Mouse (Mus musculus): ENCODE data around the gene Gpsm2.
A peak's percentile ranks its signal among the peaks of the same experiment; 100 is the strongest.

The Gpsm2 gene

GRCm38 (mm10) chr3:108722036-108722872 is at the start of gene Gpsm2:
TSS of gene Gpsm2 (minus strand) at chr3:108722309.
- peak; percentile 95 for DNase-seq (ENCODE audit: extremely low read depth, insufficient read length, low spot score)

DNA sequence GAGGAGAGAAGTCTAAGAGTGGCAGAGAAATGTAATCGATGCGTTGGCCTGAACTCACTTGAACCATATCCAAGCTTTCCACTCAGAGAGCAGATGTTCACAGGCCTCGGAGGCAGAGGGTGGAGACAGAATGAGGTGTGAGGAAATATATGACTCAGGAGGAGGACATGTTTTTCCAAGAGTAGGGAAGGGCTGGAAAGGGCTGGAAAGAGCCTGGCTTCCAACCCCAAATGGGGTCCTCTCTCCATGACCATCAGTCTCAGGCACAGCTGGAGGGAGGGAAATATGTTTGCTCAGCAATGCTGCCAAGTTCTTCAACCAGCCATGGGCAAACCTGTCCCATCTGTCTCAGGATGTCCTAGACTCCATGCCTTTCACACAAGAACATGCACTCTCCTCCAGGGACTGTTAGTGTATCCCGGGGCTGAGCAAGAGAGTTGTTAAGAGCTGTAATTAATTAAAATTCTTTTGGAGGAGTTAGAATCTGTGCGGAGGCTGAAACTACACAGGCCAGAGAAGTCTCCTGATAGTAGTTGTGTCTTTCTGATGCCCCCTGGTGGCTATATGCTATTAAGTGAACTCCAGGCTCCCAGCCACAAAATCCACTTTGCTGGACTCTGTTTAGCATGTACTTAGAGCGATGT is 48.7 kb upstream of the Gpsm2 start:
- peak; percentile 72 for DNase-seq (ENCODE audit: extremely low read depth, insufficient read length, low spot score)

- DNase-seq (ENCODE audit: extremely low read depth, insufficient read length, low spot score) = no peak
Measured at GRCm38 (mm10) chr3:108769547-108769946, 47.4 kb upstream of the Gpsm2 start.

DNA sequence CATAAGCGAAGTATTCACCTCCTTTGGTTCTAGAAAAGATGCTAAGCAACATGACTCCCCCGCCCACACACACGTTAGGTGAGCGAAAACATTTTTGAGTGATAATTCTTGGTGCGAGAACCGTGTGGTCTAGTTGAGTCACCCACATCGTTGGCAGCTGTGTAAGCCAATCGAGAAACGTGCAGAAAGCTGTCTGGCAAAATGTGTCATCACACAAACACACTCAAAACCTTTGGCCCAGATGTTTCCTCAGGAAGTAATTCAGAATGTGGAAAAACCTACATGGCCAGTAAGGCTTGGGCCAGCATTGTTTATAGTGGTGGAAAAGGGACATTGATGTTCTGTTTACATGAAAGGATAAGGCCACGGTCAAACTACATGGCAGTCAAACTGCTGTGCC is 45.3 kb upstream of the Gpsm2 start:
- DNase-seq (ENCODE audit: extremely low read depth, insufficient read length, low spot score) = peak; percentile 66

GRCm38 (mm10) chr3:108766943-108767342 is 44.8 kb upstream of the Gpsm2 start:
- DNase-seq (ENCODE audit: extremely low read depth, insufficient read length, low spot score) = peak; percentile 30

DNA sequence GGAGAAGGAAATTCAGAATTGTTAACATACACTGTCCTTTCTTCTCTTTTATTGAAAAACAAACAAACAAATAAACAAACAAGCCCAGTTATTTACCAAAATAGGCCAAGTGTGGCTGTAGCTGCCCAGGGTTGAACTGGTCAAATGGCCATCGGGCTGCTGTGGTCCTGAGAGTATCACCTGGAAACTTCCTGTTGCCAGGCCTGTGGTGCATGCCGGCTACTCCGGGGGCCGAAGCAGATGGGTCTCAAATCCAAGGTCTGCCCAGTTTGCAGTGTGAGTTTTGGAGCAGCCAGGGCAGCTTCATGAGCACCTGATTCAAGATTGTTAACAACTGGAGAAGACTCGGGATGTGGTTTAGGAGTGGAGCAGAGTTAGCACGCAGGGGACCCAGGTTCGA is 43.4 kb upstream of the Gpsm2 start:
- no peak for DNase-seq (ENCODE audit: extremely low read depth, insufficient read length, low spot score)

GRCm38 (mm10) chr3:108764976-108765375 is 42.9 kb upstream of the Gpsm2 start:
- DNase-seq (ENCODE audit: extremely low read depth, insufficient read length, low spot score) = no peak

DNA sequence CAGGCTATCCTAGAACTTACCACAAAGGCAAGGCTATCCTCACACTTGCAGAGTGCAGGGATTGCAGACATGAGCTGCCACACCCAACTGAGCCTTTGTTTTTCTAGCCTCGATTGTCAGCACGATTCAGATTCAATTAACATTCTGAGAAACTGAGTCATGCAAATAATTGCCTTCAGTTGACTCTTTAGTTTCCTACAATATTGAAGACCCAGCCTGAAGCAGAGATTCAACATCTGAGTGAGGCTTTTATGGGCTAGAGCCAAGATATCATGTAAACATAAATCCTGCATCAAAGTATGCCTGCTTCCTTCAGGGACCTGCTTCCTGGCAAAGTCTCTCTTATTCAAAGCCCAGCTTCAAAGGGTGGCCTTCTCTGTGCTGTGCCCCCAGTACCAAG is 41.6 kb upstream of the Gpsm2 start:
- DNase-seq (ENCODE audit: extremely low read depth, insufficient read length, low spot score) = no peak

DNA sequence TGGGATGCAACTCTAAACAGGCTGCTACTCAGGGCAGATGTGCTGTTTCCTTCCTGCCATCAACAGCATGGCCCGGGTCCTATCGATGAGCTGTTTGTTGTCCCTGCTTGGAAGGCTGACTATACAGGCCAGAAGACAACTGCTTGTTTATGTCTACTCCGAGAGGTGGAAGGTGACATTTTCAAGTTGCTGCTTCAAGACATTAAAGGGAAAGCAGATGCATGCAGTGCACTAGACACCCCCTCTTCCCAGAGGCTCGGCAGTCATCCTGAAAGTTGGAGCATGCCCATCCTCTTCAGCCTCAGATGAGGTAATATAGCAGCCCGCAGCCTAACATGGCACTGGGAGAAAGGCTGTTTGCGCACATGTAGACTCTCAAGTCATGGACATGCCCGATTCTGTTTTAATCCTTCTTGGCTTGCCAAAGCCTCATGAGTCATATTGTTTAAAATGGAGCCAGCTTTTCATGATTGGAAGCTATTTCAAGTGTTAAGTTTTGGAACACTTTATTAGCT is 40.5 kb upstream of the Gpsm2 start:
- peak; percentile 56 for DNase-seq (ENCODE audit: extremely low read depth, insufficient read length, low spot score)

- peak; percentile 47 for DNase-seq (ENCODE audit: extremely low read depth, insufficient read length, low spot score)
Measured at GRCm38 (mm10) chr3:108759566-108760420, 37.7 kb upstream of the Gpsm2 start.

DNA sequence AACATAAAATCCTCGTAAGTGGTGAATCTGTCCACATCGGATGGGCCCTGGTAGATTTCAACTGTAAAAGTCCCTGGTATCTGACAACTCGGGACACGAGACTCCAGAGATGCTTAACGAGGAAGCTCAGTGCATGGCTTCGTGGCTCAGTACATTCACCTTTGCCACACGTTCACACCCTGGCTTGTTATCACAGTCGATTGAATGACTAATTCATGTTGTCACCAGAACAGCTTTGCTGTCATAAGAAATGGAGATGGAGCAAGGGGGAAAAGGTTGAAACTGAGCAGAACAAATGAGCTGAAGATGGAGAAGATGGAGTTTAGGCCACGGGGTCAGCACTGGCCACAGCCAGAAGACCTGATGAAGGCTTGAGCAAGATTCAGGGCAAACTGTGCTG is 35.5 kb upstream of the Gpsm2 start:
- DNase-seq (ENCODE audit: extremely low read depth, insufficient read length, low spot score) = no peak

DNA sequence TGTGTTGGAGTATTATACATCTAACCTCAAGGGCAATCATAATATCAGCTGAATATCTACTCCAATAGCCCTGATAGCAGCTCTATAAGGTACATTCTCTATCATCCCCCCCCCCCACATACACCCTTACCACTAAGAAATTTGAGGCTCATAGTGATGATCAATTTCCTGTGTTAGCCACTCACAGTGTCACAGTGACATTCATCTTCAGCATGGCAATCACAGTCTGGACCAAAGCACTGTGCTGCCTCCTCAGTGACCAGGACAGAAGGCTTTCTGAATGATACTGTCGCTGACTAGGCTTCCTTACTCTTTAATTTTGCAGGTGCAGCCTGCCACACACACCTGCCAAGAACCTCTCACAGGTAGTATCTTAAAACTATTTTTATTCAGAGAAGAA is 34.0 kb upstream of the Gpsm2 start:
- no peak for DNase-seq (ENCODE audit: extremely low read depth, insufficient read length, low spot score)

DNA sequence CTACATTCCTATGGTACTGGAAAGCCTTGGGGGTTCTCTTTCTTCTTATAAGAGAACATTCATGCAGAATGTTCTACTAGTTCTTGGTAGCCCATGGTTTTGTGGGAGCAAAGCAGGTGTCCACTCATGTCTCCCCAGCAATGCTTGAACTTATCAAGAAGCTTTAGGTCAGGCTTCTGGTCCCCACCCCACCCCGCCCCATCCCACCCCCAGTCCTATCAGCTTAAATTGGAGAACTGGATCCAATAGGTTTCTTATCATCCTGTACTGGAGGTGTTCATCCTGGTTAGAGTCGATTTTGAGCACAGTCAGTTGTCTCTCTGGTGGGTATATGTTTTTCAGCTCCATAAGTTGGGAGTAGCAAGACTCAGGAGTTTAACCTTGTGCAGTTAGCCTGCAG is 33.4 kb upstream of the Gpsm2 start:
- DNase-seq (ENCODE audit: extremely low read depth, insufficient read length, low spot score) = no peak

DNA sequence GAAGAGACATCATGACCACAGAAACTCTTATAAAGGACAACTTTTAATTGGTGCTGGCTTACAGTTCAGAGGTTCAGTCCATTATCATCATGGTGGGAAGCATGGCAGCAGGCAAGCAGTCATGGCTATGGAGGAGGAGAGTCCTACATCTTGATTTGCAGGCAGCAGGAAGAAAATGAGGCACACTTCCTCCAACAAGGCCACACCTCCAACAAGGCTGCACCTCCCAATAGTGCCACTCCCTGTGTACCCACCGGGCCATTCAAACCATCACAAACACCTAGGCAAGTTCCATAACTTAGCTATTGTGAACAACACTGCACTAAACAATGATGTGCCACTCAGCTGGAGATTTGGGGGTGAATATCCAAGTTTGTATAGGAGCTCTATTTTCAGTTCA is 32.4 kb upstream of the Gpsm2 start:
- DNase-seq (ENCODE audit: extremely low read depth, insufficient read length, low spot score) = no peak

DNA sequence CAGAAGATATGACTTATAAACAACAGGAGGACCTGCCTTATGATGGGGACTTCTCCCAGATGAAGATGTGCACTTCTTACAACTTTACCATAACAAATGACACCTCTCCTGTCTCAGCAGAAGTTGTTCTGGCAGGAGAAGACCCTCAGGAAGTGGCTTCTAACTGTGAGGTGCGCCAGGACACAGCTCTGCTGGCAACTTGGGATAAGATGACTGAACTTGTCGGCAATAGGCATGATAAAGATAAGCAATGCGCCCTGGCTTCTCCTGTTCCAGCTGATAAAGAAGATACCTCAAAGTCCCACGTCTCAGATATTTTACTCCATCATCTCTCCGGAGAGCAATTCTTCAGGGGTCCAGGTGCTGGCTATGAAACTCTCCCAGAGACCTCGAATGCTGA is 29.6 kb upstream of the Gpsm2 start:
- no peak for DNase-seq (ENCODE audit: extremely low read depth, insufficient read length, low spot score)

DNA sequence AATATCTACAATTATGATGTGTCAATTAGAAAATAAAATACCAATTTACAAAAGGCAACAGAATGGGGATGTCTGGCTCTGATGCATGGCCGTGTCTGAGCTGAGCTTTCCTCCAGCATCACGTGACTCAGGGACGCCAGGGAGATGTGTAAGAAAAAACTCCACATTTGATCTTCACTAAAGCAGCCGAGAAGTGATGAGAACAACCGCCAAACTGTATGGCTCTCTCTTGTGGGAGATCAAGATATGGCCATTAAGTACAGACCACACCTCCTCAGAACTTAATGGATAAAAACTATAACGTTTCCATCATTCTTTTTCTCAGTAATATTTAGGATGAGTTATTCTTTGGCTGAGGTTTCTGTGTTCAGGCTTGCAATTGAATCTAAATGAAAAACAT is 29.0 kb upstream of the Gpsm2 start:
- no peak for DNase-seq (ENCODE audit: extremely low read depth, insufficient read length, low spot score)

DNA sequence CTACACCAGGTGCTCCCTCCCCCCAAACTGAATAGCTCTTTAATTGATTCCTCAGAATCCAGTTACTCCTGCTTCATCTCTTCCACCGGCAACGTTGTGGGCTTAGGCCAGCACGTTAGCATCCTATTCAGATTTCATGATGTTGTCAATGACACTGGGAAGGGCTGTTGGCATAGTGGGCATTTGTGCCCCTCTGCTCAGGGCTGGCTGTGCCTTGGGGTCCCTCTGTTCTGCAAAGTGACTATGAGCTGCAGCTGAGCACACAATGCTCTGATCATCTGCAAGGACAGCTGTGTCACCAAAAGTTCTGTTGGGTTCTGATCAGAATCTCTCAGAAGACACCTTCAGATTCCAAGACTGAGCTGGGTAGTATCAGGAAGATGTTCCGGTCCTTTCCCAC is 22.0 kb upstream of the Gpsm2 start:
- no peak for DNase-seq (ENCODE audit: extremely low read depth, insufficient read length, low spot score)

- DNase-seq (ENCODE audit: extremely low read depth, insufficient read length, low spot score) = no peak
Measured at GRCm38 (mm10) chr3:108739045-108739708, 17.1 kb upstream of the Gpsm2 start, which contains the start of gene Aknad1. TSS of gene Aknad1 (plus strand) at chr3:108739658.

DNA sequence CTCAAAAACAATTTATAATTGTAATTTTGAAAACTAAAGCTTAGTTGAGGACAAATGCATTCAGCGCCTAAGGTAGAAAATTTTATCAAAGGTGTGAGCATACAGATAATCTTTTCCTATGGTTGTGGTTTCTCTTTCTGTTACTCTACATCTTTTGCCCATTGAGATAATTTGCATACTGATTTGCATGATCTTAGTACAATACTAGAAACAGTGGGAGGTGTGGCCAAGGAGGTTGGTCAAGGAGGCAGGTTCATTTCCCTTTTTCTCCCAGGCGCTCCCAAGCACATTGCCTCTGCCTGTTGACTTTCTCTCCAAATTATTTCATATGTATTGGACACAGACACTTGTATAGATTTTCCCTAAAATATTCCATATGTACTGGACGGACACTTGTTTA is 15.7 kb upstream of the Gpsm2 start:
- DNase-seq (ENCODE audit: extremely low read depth, insufficient read length, low spot score) = no peak

GRCm38 (mm10) chr3:108730316-108730715 is 8.2 kb upstream of the Gpsm2 start:
- no peak for DNase-seq (ENCODE audit: extremely low read depth, insufficient read length, low spot score)

DNA sequence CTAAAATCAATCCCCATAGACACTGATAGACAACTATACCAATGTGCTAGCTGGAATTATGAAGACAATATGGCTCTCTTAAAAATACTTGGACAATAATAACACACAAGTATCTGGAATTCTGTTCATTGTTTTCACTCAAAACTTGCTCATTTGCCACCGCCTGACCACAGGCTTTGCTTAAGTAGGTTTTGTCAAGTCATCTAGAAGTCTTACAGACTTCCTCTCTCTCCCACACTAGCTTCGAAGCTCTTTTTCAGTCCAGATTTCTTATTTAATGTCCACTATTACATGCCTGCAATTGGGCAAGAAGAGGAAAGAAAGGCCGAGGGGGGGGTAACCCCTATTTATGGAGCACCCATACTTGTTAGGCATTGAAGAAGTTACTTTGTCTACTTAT is 5.7 kb upstream of the Gpsm2 start:
- DNase-seq (ENCODE audit: extremely low read depth, insufficient read length, low spot score) = no peak

Measured in 3134 (cell line).